Mouse (Mus musculus) urinary bladder, postnatal 25 days (tissue): ENCODE data around the gene Gm10518.
"Not testable (repeated sequence)": the region's sequence is repeated elsewhere in the genome, so short reads cannot be mapped to it uniquely, and the experiment has no call there.

Source experiments
- DNase-seq: peaks from one replicate; pipeline ENCODE4 v3.0.0; 2022; ENCODE audit warnings: low spot score

Gene Gm10518

GRCm38 (mm10) chr1:179802610-179803512 lies at the start of gene Gm10518:
Gene Gm10518, plus strand, starts transcription at chr1:179803376.
- DNase-seq, result peak; percentile 62

GRCm38 (mm10) chr1:179756477-179756876 lies 46.7 kb upstream of the Gm10518 start:
- no peak for DNase-seq

GRCm38 (mm10) chr1:179760086-179760485 lies 43.1 kb upstream of the Gm10518 start:
- DNase-seq, result no peak

- no peak for DNase-seq
Observed at GRCm38 (mm10) chr1:179760553-179760952, 42.6 kb upstream of the Gm10518 start.

GRCm38 (mm10) chr1:179776831-179777230 lies 26.3 kb upstream of the Gm10518 start:
- no peak for DNase-seq

GRCm38 (mm10) chr1:179784098-179784497 lies 19.1 kb upstream of the Gm10518 start:
- no peak for DNase-seq

GRCm38 (mm10) chr1:179785502-179785901 lies 17.7 kb upstream of the Gm10518 start:
- no peak for DNase-seq

GRCm38 (mm10) chr1:179787281-179787680 lies 15.9 kb upstream of the Gm10518 start:
- DNase-seq, result no peak

GRCm38 (mm10) chr1:179798794-179799193 lies 4.4 kb upstream of the Gm10518 start:
- DNase-seq, result no peak

- peak; percentile 97 for DNase-seq
Observed at GRCm38 (mm10) chr1:179803513-179804139, 450 bp downstream of the Gm10518 start, which contains the start of gene Ahctf1. Gene Ahctf1, minus strand, starts transcription at chr1:179803680.

GRCm38 (mm10) chr1:179804140-179804881 lies 1.1 kb downstream of the Gm10518 start:
- DNase-seq, result no peak

- no peak for DNase-seq
Observed at GRCm38 (mm10) chr1:179805751-179806150, 2.6 kb downstream of the Gm10518 start.

GRCm38 (mm10) chr1:179807468-179807867 lies 4.3 kb downstream of the Gm10518 start:
- no peak for DNase-seq

- DNase-seq, result no peak
Observed at GRCm38 (mm10) chr1:179808300-179808699, 5.1 kb downstream of the Gm10518 start.

GRCm38 (mm10) chr1:179813385-179813784 lies 10.2 kb downstream of the Gm10518 start:
- DNase-seq, result no peak

- DNase-seq, result no peak
Observed at GRCm38 (mm10) chr1:179814616-179815015, 11.4 kb downstream of the Gm10518 start.

GRCm38 (mm10) chr1:179818490-179819278 lies 15.5 kb downstream of the Gm10518 start:
- DNase-seq, result not testable (repeated sequence)

- no peak for DNase-seq
Observed at GRCm38 (mm10) chr1:179824549-179824948, 21.4 kb downstream of the Gm10518 start.

- no peak for DNase-seq
Observed at GRCm38 (mm10) chr1:179828051-179828450, 24.9 kb downstream of the Gm10518 start.

- no peak for DNase-seq
Observed at GRCm38 (mm10) chr1:179828900-179829299, 25.7 kb downstream of the Gm10518 start.

GRCm38 (mm10) chr1:179832710-179833240 lies 29.6 kb downstream of the Gm10518 start:
- DNase-seq, result no peak
